ENCODE assay signal across 17 mouse cellular contexts in the genomic region with DNA sequence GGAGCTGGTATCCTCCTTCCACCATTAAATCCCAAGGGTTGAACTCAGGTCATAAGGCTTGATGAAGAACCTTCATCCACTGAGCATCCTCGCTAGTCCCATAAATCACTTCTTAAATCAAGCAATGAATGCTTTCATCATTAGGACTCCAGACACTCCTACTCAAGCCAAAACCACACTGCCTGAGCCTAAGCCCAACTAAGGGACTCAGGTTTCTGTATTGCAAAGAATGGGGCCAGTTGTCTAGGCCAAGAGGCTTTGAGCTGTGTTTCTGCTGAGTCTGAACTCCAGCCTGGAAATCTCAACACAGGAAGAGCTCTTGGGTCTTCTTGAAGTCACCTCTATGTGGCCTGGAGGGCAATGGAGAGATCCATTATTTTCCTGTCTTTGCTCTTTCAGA.
"Had no signal": no experiment of that assay in that cellular context is flagged by ENCODE, and none has a peak within 500 bp of the region (broad histone marks: within the 10 kb centered on the region; RNA-seq: fewer than 3 reads in every experiment).

No protein-coding gene starts in this region.

- H3K4me2 ChIP-seq: lung, embryonic 15.5 days; midbrain, embryonic 12.5 days; neural tube, embryonic 12.5 days; stomach, embryonic 15.5 days had no signal

- DNase-seq: liver, postnatal 0 days; lung, adult 2 months; lung, postnatal 14 days; lung, postnatal 36 days; midbrain, embryonic 14.5 days; right cerebral cortex, postnatal 14 days; thymus, adult 2 months; thymus, postnatal 25 days; thymus, postnatal 4 days had no signal

- ATAC-seq: liver, postnatal 0 days; lung, postnatal 0 days; midbrain, embryonic 16.5 days had no signal

- H3K9ac ChIP-seq: liver, postnatal 0 days; lung, embryonic 15.5 days; midbrain, embryonic 12.5 days; neural tube, embryonic 12.5 days; stomach, embryonic 15.5 days had no signal

- H3K4me3 ChIP-seq: lung, embryonic 15.5 days; midbrain, embryonic 12.5 days; neural tube, embryonic 12.5 days; stomach, embryonic 15.5 days had no signal

- H3K36me3 ChIP-seq: lung, embryonic 15.5 days; midbrain, embryonic 12.5 days; neural tube, embryonic 12.5 days; stomach, embryonic 15.5 days had no signal

- H3K9me3 ChIP-seq: lung, embryonic 15.5 days; midbrain, embryonic 12.5 days; neural tube, embryonic 12.5 days; stomach, embryonic 15.5 days had no signal

- H3K27ac ChIP-seq: lung, embryonic 15.5 days; macrophage; midbrain, embryonic 12.5 days; neural tube, embryonic 12.5 days; stomach, embryonic 15.5 days; stomach, postnatal 0 days had no signal

- H3K27me3 ChIP-seq: lung, embryonic 15.5 days; midbrain, embryonic 12.5 days; neural tube, embryonic 12.5 days; stomach, embryonic 15.5 days had no signal

- H3K4me1 ChIP-seq: lung, embryonic 15.5 days; midbrain, embryonic 12.5 days; neural tube, embryonic 12.5 days; stomach, embryonic 15.5 days had no signal
